Mouse (Mus musculus): ENCODE results near the gene F9. TPM values are rescaled to one million over a fixed set of nuclear protein-coding genes. Genes with fewer than 3 reads are reported as not detected.

F9 gene
- polyA plus RNA-seq, 1 experiment, result not detected

- Histone ChIP-seq H3K4me1 (ENCODE audit: control insufficient read depth, insufficient read depth, low read length) (no peaks in the 10 kb centered on the region), H3K4me3 (ENCODE audit: insufficient read depth, low read depth, low read length) (no peak overlapping the region), H3K27ac (ENCODE audit: insufficient read depth, low read depth, low read length) (no peak overlapping the region), H3K36me3 (ENCODE audit: control insufficient read depth, insufficient read depth, low read length) (no peaks in the 10 kb centered on the region), H3K27me3 (replicated peaks; ENCODE audit: control insufficient read depth, insufficient read depth, low read length) (no peaks in the 10 kb centered on the region)
- DNase-seq, result no peak
- WGBS, result 82% methylated on average over 2 of the region's 2 CpGs
- no peak for TF ChIP-seq CTCF (conservative IDR thresholded peaks at IDR 0.05; ENCODE audit: insufficient read depth, insufficient read length, low read depth, low read length)
- TF ChIP-seq POLR2A (IDR thresholded peaks at IDR 0.05; ENCODE audit: low read depth, low read length), result no peak
These were observed 22.3 kb downstream of the F9 start for GRCm38 (mm10) chrX:60021595-60021994.

GRCm38 (mm10) chrX:60026654-60027053 lies 27.4 kb downstream of the F9 start:
- Histone ChIP-seq H3K27me3 (replicated peaks; ENCODE audit: control insufficient read depth, insufficient read depth, low read length) (no peaks in the 10 kb centered on the region), H3K4me1 (ENCODE audit: control insufficient read depth, insufficient read depth, low read length) (no peaks in the 10 kb centered on the region), H3K36me3 (ENCODE audit: control insufficient read depth, insufficient read depth, low read length) (no peaks in the 10 kb centered on the region), H3K27ac (ENCODE audit: insufficient read depth, low read depth, low read length) (no peak overlapping the region), H3K4me3 (ENCODE audit: insufficient read depth, low read depth, low read length) (no peak overlapping the region)
- DNase-seq, result peak; percentile 19
- WGBS, result 5% methylated on average over 3 of the region's 3 CpGs
- TF ChIP-seq CTCF (conservative IDR thresholded peaks at IDR 0.05; ENCODE audit: insufficient read depth, insufficient read length, low read depth, low read length) (peak; percentile 40), POLR2A (IDR thresholded peaks at IDR 0.05; ENCODE audit: low read depth, low read length) (no peak)

GRCm38 (mm10) chrX:60054745-60055144 lies 55.5 kb downstream of the F9 start:
- DNase-seq, result no peak
- H3K27me3 ChIP-seq (replicated peaks; ENCODE audit: control insufficient read depth, insufficient read depth, low read length), result no peaks in the 10 kb centered on the region
- no peak overlapping the region for H3K27ac ChIP-seq (ENCODE audit: insufficient read depth, low read depth, low read length)
- TF ChIP-seq CTCF (conservative IDR thresholded peaks at IDR 0.05; ENCODE audit: insufficient read depth, insufficient read length, low read depth, low read length), result no peak
- no peak for TF ChIP-seq POLR2A (IDR thresholded peaks at IDR 0.05; ENCODE audit: low read depth, low read length)
- 80% methylated on average over 1 of the region's 1 CpGs for WGBS
- H3K4me1 ChIP-seq (ENCODE audit: control insufficient read depth, insufficient read depth, low read length), result no peaks in the 10 kb centered on the region
- no peaks in the 10 kb centered on the region for H3K36me3 ChIP-seq (ENCODE audit: control insufficient read depth, insufficient read depth, low read length)
- H3K4me3 ChIP-seq (ENCODE audit: insufficient read depth, low read depth, low read length), result no peak overlapping the region

GRCm38 (mm10) chrX:60055185-60055584 lies 55.9 kb downstream of the F9 start:
- Histone ChIP-seq H3K36me3 (ENCODE audit: control insufficient read depth, insufficient read depth, low read length) (no peaks in the 10 kb centered on the region), H3K27me3 (replicated peaks; ENCODE audit: control insufficient read depth, insufficient read depth, low read length) (no peaks in the 10 kb centered on the region), H3K4me1 (ENCODE audit: control insufficient read depth, insufficient read depth, low read length) (no peaks in the 10 kb centered on the region), H3K4me3 (ENCODE audit: insufficient read depth, low read depth, low read length) (no peak overlapping the region), H3K27ac (ENCODE audit: insufficient read depth, low read depth, low read length) (no peak overlapping the region)
- 66% methylated on average over 9 of the region's 9 CpGs for WGBS
- TF ChIP-seq POLR2A (IDR thresholded peaks at IDR 0.05; ENCODE audit: low read depth, low read length) (no peak), CTCF (conservative IDR thresholded peaks at IDR 0.05; ENCODE audit: insufficient read depth, insufficient read length, low read depth, low read length) (no peak)
- no peak for DNase-seq

- Histone ChIP-seq H3K27ac (ENCODE audit: insufficient read depth, low read depth, low read length) (no peak overlapping the region), H3K4me3 (ENCODE audit: insufficient read depth, low read depth, low read length) (no peak overlapping the region), H3K4me1 (ENCODE audit: control insufficient read depth, insufficient read depth, low read length) (no peaks in the 10 kb centered on the region), H3K36me3 (ENCODE audit: control insufficient read depth, insufficient read depth, low read length) (no peaks in the 10 kb centered on the region), H3K27me3 (replicated peaks; ENCODE audit: control insufficient read depth, insufficient read depth, low read length) (no peaks in the 10 kb centered on the region)
- DNase-seq, result no peak
- TF ChIP-seq POLR2A (IDR thresholded peaks at IDR 0.05; ENCODE audit: low read depth, low read length), result no peak
- TF ChIP-seq CTCF (conservative IDR thresholded peaks at IDR 0.05; ENCODE audit: insufficient read depth, insufficient read length, low read depth, low read length), result no peak
- 91% methylated on average over 1 of the region's 1 CpGs for WGBS
These were observed 76.1 kb downstream of the F9 start for GRCm38 (mm10) chrX:60075359-60075758.

Other genes with a start within 250 kb of the F9 start
- gene Mcf2, start 179.6 kb downstream of the F9 start, polyA plus RNA-seq (2012; rRNA removed), result not detected in 2 replicates